Mouse (Mus musculus): ENCODE results near the gene Crebl2. TPM values are rescaled to one million over a fixed set of nuclear protein-coding genes. Genes with fewer than 3 reads are reported as not detected.

Gene Crebl2
- polyA plus RNA-seq, 1 experiment from 2014 or later: 1.4 TPM

DNA sequence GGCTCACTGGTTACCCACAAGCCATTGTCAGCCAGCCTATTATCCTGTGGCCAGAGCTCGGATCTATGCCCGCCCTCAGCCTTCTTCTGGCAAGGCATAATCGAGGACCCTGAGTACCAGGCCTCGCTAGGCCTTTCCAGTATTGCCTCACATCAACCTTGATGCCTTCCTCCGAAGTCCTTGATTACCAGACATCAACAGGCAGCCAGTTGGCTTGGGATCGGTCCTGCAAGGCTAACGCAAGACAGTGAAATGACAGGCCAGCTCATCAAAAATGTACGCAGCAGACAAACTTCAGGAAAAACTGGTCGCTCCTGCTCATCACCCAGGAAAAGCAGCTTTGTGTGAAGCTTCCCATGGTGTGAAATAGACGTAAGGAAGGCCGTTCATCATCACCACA is 22.2 kb upstream of the Crebl2 start:
- 88% methylated on average over 11 of the region's 11 CpGs for WGBS
- no peak for ATAC-seq (ENCODE audit: low FRiP score)

DNA sequence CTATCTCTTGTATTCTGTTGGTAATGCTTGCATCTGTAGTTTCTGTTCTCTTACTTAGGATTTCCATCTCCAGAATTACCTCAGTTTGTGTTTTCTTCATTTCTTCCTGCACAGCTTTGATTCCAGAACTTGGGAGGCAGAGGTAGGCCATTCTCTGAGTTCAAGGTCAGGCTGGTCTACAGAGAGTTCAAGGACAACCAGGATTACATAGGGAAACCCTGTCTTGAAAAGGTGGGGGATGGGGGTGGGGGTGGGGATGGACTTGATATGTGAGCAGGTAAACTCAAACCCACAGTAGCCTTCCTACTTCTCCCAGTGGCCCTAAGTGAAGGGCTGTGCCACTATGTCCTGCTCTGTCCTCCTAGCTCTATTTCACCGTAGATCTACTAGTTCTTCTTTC is 16.9 kb upstream of the Crebl2 start:
- ATAC-seq (ENCODE audit: low FRiP score) (no peak), DNase-seq (ENCODE audit: low spot score) (no peak)
- Histone ChIP-seq H3K4me1 (replicated peaks; ENCODE audit: control insufficient read depth, insufficient read depth, low read length) (no peaks in the 10 kb centered on the region), H3K36me3 (ENCODE audit: control insufficient read depth, insufficient read depth, low read length) (no peaks in the 10 kb centered on the region), H3K9me3 (ENCODE audit: control insufficient read depth, low read length) (no peaks in the 10 kb centered on the region), H3K9ac (ENCODE audit: low read depth, low read length) (no peak overlapping the region), H3K4me2 (replicated peaks; ENCODE audit: low read depth, low read length) (no peak overlapping the region), H3K27ac (ENCODE audit: low read depth, low read length) (no peak overlapping the region), H3K4me3 (ENCODE audit: low read depth, low read length) (no peak overlapping the region), H3K27me3 (ENCODE audit: control insufficient read depth, insufficient read depth, low read length) (no peaks in the 10 kb centered on the region)
- WGBS: 67% methylated on average over 1 of the region's 1 CpGs

More for the DNA sequence above, 22.2 kb upstream of the Crebl2 start:
- Histone ChIP-seq H3K4me1 (replicated peaks; ENCODE audit: control insufficient read depth, insufficient read depth, low read length) (no peaks in the 10 kb centered on the region), H3K9me3 (ENCODE audit: control insufficient read depth, low read length) (no peaks in the 10 kb centered on the region), H3K4me2 (replicated peaks; ENCODE audit: low read depth, low read length) (no peak overlapping the region), H3K36me3 (ENCODE audit: control insufficient read depth, insufficient read depth, low read length) (no peaks in the 10 kb centered on the region), H3K27ac (ENCODE audit: low read depth, low read length) (no peak overlapping the region), H3K4me3 (ENCODE audit: low read depth, low read length) (no peak overlapping the region), H3K27me3 (ENCODE audit: control insufficient read depth, insufficient read depth, low read length) (no peaks in the 10 kb centered on the region), H3K9ac (ENCODE audit: low read depth, low read length) (no peak overlapping the region)
- DNase-seq (ENCODE audit: low spot score): no peak

- no peak overlapping the region for H3K27ac ChIP-seq (ENCODE audit: low read depth, low read length)
- H3K27me3 ChIP-seq (ENCODE audit: control insufficient read depth, insufficient read depth, low read length): no peaks in the 10 kb centered on the region
- H3K9me3 ChIP-seq (ENCODE audit: control insufficient read depth, low read length): no peaks in the 10 kb centered on the region
- H3K4me2 ChIP-seq (replicated peaks; ENCODE audit: low read depth, low read length): no peak overlapping the region
- H3K4me1 ChIP-seq (replicated peaks; ENCODE audit: control insufficient read depth, insufficient read depth, low read length): no peaks in the 10 kb centered on the region
- no peaks in the 10 kb centered on the region for H3K36me3 ChIP-seq (ENCODE audit: control insufficient read depth, insufficient read depth, low read length)
- no peak overlapping the region for H3K4me3 ChIP-seq (ENCODE audit: low read depth, low read length)
- WGBS: 71% methylated on average over 12 of the region's 12 CpGs
- no peak overlapping the region for H3K9ac ChIP-seq (ENCODE audit: low read depth, low read length)
- DNase-seq (ENCODE audit: low spot score) (no peak), ATAC-seq (ENCODE audit: low FRiP score) (no peak)
Measured at GRCm38 (mm10) chr6:134817051-134817928, 12.7 kb upstream of the Crebl2 start.

GRCm38 (mm10) chr6:134819741-134820140 is 10.2 kb upstream of the Crebl2 start:
- no peak overlapping the region for H3K4me2 ChIP-seq (replicated peaks; ENCODE audit: low read depth, low read length)
- H3K4me3 ChIP-seq (ENCODE audit: low read depth, low read length): no peak overlapping the region
- ATAC-seq (ENCODE audit: low FRiP score) (no peak), DNase-seq (ENCODE audit: low spot score) (no peak)
- no peaks in the 10 kb centered on the region for H3K9me3 ChIP-seq (ENCODE audit: control insufficient read depth, low read length)
- H3K36me3 ChIP-seq (ENCODE audit: control insufficient read depth, insufficient read depth, low read length): no peaks in the 10 kb centered on the region
- 54% methylated on average over 5 of the region's 5 CpGs for WGBS
- no peaks in the 10 kb centered on the region for H3K4me1 ChIP-seq (replicated peaks; ENCODE audit: control insufficient read depth, insufficient read depth, low read length)
- no peak overlapping the region for H3K9ac ChIP-seq (ENCODE audit: low read depth, low read length)
- no peaks in the 10 kb centered on the region for H3K27me3 ChIP-seq (ENCODE audit: control insufficient read depth, insufficient read depth, low read length)
- no peak overlapping the region for H3K27ac ChIP-seq (ENCODE audit: low read depth, low read length)

DNA sequence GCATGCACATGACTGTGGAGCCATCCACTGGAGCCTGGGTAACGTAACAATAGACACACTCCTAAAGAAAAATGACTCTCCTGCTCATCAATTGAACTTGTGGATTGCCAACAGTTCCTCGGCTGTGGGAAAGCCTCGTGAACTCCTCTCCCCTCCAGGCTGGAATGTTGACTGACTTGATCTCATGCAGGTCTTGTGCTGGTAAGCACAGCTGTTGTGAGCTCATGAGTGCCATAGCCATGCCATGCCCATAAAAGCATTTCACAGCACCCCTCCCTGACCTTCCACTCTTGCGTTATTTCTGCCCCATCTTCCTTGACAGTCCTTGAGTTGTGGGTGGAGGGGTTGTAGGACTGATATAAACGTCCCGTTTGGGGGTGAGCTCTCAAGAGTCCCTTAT is 9.5 kb upstream of the Crebl2 start:
- peak; percentile 9 for DNase-seq (ENCODE audit: low spot score)
- Histone ChIP-seq H3K27ac (ENCODE audit: low read depth, low read length) (no peak overlapping the region), H3K9me3 (ENCODE audit: control insufficient read depth, low read length) (no peaks in the 10 kb centered on the region), H3K27me3 (ENCODE audit: control insufficient read depth, insufficient read depth, low read length) (no peaks in the 10 kb centered on the region), H3K36me3 (ENCODE audit: control insufficient read depth, insufficient read depth, low read length) (no peaks in the 10 kb centered on the region), H3K4me3 (ENCODE audit: low read depth, low read length) (no peak overlapping the region), H3K4me1 (replicated peaks; ENCODE audit: control insufficient read depth, insufficient read depth, low read length) (no peaks in the 10 kb centered on the region), H3K9ac (ENCODE audit: low read depth, low read length) (no peak overlapping the region), H3K4me2 (replicated peaks; ENCODE audit: low read depth, low read length) (no peak overlapping the region)
- ATAC-seq (ENCODE audit: low FRiP score): no peak; the same call in 1 of the 2 replicates
- 49% methylated on average over 6 of the region's 6 CpGs for WGBS

DNA sequence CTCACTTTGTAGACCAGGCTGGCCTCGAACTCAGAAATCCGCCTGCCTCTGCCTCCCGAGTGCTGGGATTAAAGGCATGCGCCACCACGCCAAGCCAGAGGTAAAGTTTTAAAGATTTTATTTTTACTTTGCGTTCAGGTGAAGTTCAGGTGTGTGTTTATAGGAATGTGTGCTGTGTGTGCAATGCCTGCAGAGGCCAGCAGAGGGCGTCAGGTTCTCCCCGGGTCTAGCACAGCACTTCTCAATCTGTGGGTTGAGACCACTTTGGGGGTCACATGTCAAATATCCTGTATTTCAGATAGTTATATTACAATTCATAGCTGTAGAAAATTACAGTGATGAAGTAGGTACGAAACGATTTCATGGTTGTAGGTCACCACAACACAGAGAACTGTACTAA is 7.1 kb upstream of the Crebl2 start:
- ATAC-seq (ENCODE audit: low FRiP score): no peak

DNA sequence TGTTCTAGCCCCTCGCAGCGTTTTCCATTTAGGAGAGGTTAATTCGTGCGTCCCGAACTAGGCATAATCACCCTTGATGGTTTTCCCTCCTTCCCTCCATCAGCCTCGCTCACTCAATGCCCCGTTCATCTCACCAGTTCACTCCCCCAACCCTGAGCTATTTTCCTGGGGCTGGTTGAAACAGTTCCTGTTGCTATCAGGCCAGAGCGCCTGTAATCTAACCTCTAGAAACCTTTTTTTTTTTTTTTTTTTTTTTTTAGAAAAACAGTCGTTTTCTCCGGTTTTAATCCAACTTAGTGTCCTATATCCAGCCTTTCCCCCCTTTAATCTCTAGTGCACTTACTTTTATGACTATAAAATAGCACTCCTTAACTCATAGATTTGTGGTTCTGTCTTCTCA is 822 bp downstream of the Crebl2 start:
- DNase-seq (ENCODE audit: low spot score) (no peak), ATAC-seq (ENCODE audit: low FRiP score) (no peak)
- no peaks in the 10 kb centered on the region for H3K4me1 ChIP-seq (replicated peaks; ENCODE audit: control insufficient read depth, insufficient read depth, low read length)
- H3K9me3 ChIP-seq (ENCODE audit: control insufficient read depth, low read length): no peaks in the 10 kb centered on the region
- WGBS: 2% methylated on average over 10 of the region's 10 CpGs
- peak overlapping the region; percentile 86 for H3K4me2 ChIP-seq (replicated peaks; ENCODE audit: low read depth, low read length)
- H3K36me3 ChIP-seq (ENCODE audit: control insufficient read depth, insufficient read depth, low read length): no peaks in the 10 kb centered on the region
- no peaks in the 10 kb centered on the region for H3K27me3 ChIP-seq (ENCODE audit: control insufficient read depth, insufficient read depth, low read length)
- peak overlapping the region; percentile 65 for H3K9ac ChIP-seq (ENCODE audit: low read depth, low read length)
- peak overlapping the region; percentile 68 for H3K4me3 ChIP-seq (ENCODE audit: low read depth, low read length)
- no peak overlapping the region; the same call in 1 of the 2 replicates for H3K27ac ChIP-seq (ENCODE audit: low read depth, low read length)

More for the DNA sequence above, 7.1 kb upstream of the Crebl2 start:
- Histone ChIP-seq H3K27ac (ENCODE audit: low read depth, low read length) (no peak overlapping the region), H3K36me3 (ENCODE audit: control insufficient read depth, insufficient read depth, low read length) (no peaks in the 10 kb centered on the region), H3K27me3 (ENCODE audit: control insufficient read depth, insufficient read depth, low read length) (no peaks in the 10 kb centered on the region), H3K4me2 (replicated peaks; ENCODE audit: low read depth, low read length) (no peak overlapping the region), H3K9ac (ENCODE audit: low read depth, low read length) (no peak overlapping the region), H3K9me3 (ENCODE audit: control insufficient read depth, low read length) (no peaks in the 10 kb centered on the region), H3K4me1 (replicated peaks; ENCODE audit: control insufficient read depth, insufficient read depth, low read length) (no peaks in the 10 kb centered on the region), H3K4me3 (ENCODE audit: low read depth, low read length) (no peak overlapping the region)
- DNase-seq (ENCODE audit: low spot score): no peak
- WGBS: 72% methylated on average over 10 of the region's 10 CpGs

DNA sequence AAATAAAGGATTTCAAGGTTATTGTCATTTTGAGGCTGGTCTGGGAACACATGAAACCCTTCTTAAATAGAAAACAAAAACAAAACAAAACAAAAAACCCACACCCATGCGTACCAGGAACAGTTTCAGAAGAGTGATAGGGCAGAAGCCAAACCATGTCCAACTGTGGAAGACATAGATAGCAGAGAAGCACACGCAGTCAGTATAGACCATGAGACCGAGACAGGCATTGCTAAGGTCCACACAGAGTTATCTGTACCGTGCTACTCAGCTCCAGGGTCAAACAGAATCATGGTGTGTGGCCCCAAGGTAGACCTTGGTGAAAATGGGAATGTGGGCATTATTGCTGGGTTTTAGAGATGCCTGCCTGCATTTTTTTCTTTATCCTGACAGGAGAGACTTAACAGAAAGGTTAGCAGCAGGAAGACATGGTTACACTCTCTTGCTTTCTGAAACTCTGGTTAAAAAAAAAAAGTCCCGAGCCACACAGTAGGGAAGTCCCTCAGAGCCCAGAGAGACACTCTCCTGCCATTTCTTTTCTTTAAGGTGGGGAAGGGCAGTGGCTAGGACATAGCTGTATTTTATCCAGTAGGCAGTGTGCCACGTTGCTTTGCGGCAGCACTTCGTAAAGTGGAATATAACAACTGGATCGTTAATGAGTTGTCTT is 4.8 kb downstream of the Crebl2 start:
- no peak overlapping the region for H3K4me3 ChIP-seq (ENCODE audit: low read depth, low read length)
- H3K9me3 ChIP-seq (ENCODE audit: control insufficient read depth, low read length): no peaks in the 10 kb centered on the region
- H3K36me3 ChIP-seq (ENCODE audit: control insufficient read depth, insufficient read depth, low read length): no peaks in the 10 kb centered on the region
- H3K27me3 ChIP-seq (ENCODE audit: control insufficient read depth, insufficient read depth, low read length): no peaks in the 10 kb centered on the region
- 80% methylated on average over 9 of the region's 9 CpGs for WGBS
- H3K4me2 ChIP-seq (replicated peaks; ENCODE audit: low read depth, low read length): no peak overlapping the region
- DNase-seq (ENCODE audit: low spot score) (no peak), ATAC-seq (ENCODE audit: low FRiP score) (no peak)
- no peak overlapping the region for H3K9ac ChIP-seq (ENCODE audit: low read depth, low read length)
- H3K4me1 ChIP-seq (replicated peaks; ENCODE audit: control insufficient read depth, insufficient read depth, low read length): no peaks in the 10 kb centered on the region
- no peak overlapping the region for H3K27ac ChIP-seq (ENCODE audit: low read depth, low read length)

DNA sequence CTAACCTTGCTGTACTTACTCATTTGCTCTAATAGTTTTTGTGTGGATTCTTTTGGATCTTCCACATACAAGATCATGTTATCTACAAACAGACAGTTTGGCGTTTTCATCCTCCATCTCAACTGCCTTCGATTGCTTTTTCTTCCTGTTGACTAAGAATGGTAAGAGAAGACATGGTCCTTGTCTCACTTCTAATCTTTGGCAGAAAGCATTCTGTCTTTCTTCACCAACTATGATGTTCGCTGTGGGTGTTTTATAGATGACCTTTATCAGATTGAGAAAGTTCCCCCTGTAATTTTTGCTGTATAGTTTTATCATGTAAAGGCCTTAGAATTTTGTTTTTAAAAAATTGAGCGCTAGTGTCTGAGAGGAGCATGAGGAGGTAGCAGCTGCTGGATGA is 8.2 kb downstream of the Crebl2 start:
- Histone ChIP-seq H3K4me3 (ENCODE audit: low read depth, low read length) (no peak overlapping the region), H3K27me3 (ENCODE audit: control insufficient read depth, insufficient read depth, low read length) (no peaks in the 10 kb centered on the region), H3K4me1 (replicated peaks; ENCODE audit: control insufficient read depth, insufficient read depth, low read length) (no peaks in the 10 kb centered on the region), H3K9ac (ENCODE audit: low read depth, low read length) (no peak overlapping the region), H3K27ac (ENCODE audit: low read depth, low read length) (no peak overlapping the region), H3K36me3 (ENCODE audit: control insufficient read depth, insufficient read depth, low read length) (no peaks in the 10 kb centered on the region), H3K4me2 (replicated peaks; ENCODE audit: low read depth, low read length) (no peak overlapping the region), H3K9me3 (ENCODE audit: control insufficient read depth, low read length) (no peaks in the 10 kb centered on the region)
- WGBS: 88% methylated on average over 4 of the region's 4 CpGs
- no peak for DNase-seq (ENCODE audit: low spot score)
- ATAC-seq (ENCODE audit: low FRiP score): no peak

Measured in hindbrain, embryonic 11.5 days (tissue).